ENCODE assay signal across 8 mouse cellular contexts in the genomic region with DNA sequence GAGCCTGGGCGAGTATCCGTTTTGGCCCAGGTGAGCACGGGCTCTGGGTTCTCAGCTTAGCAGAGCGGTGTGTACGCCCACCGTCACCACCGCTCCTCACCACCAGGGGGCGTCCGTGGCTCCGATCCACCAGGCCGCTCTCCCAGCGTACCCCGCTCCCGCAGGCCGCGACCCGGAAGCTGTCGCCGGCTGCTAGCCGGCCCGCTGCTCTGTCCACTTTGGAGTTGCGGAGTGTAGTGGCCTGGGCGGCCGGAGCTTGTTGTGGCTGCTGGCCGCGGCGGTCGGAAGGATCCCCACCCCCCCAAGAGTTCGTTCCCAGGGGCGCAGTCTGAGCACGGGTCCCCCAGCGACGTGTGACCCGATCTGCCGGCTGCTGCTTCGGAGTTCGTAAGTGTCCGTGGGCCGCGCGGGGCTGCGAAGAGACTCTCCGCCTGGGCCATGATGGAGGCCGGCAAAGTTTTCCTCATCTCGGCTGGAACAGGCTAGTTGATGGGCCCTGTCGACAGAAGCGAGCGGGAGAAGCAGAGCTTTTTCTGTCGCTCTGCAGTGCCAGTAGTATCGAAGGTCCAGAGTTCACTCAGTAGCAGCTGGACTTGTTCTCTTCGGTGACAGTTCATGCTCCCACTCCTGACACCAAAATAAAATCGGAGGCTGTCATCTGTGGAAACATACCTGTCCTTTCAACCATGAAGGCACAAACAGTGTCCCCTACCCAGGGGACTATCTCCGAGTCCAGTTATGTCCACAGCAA. TPM values are rescaled to one million over a fixed set of nuclear protein-coding genes. Genes with fewer than 3 reads are reported as not detected.
DNase-seq lines count a peak whose midpoint lies in the region; ATAC-seq lines count a peak whose summit lies in the region.

A gene (plus strand): TSS at position 227 of the 751 bp plus-strand sequence.

- no peaks in the 10 kb centered on the region for H3K9me3 ChIP-seq in heart, embryonic 14.5 days (ENCODE audit: control insufficient read depth, low read length)
- no peaks in the 10 kb centered on the region for H3K9me3 ChIP-seq in liver, embryonic 13.5 days (replicated peaks)
- H3K9me3 ChIP-seq in stomach, embryonic 16.5 days (replicated peaks; ENCODE audit: control insufficient read depth, low read length) = no peaks in the 10 kb centered on the region

- H3K27me3 ChIP-seq in heart, embryonic 14.5 days (ENCODE audit: control insufficient read depth, insufficient read depth, low read length) = no peaks in the 10 kb centered on the region
- H3K27me3 ChIP-seq in liver, embryonic 13.5 days = 0 out of 2 replicates have a peak, but pooled peaks cover 3% of the 10 kb centered on the region
- H3K27me3 ChIP-seq in stomach, embryonic 16.5 days (ENCODE audit: control insufficient read depth, insufficient read depth, low read length) = no peaks in the 10 kb centered on the region

- peak; percentile 87 for ATAC-seq in heart, embryonic 14.5 days (ENCODE audit: insufficient number of reproducible peaks, insufficient read depth, low FRiP score, low read depth)
- ATAC-seq in liver, embryonic 13.5 days (ENCODE audit: low read depth) = peak; percentile 97
- peak; percentile 94 for ATAC-seq in stomach, embryonic 16.5 days (ENCODE audit: insufficient read depth, low FRiP score)

- H3K27ac ChIP-seq in brown adipose tissue, adult 24 weeks (replicated peaks; ENCODE audit: low read depth, low read length) = no peak within 1 kb of the TSS
- 0 out of 4 replicates have a peak within 1 kb of the TSS, but pooled peaks of 1 of the 2 experiments have one; percentile 37 for H3K27ac ChIP-seq in heart, embryonic 14.5 days (replicated peaks in 1 of 2; ENCODE audit: control insufficient read depth in 1 of 2, insufficient read depth in 1 of 2, low read depth in 2 of 2, low read length in 2 of 2)
- peak within 1 kb of the TSS; percentile 64 for H3K27ac ChIP-seq in liver, embryonic 13.5 days
- peak within 1 kb of the TSS; percentile 30 for H3K27ac ChIP-seq in stomach, embryonic 16.5 days (ENCODE audit: low read length)

- H3K9ac ChIP-seq in heart, embryonic 14.5 days (ENCODE audit: low read length) = peak within 1 kb of the TSS; percentile 95
- H3K9ac ChIP-seq in liver, embryonic 13.5 days = peak within 1 kb of the TSS; percentile 86
- H3K9ac ChIP-seq in stomach, embryonic 16.5 days (ENCODE audit: low read length) = peak within 1 kb of the TSS; percentile 93

- H3K4me2 ChIP-seq in heart, embryonic 14.5 days (ENCODE audit: low read length) = peak within 1 kb of the TSS; percentile 92
- peak within 1 kb of the TSS; percentile 80 for H3K4me2 ChIP-seq in liver, embryonic 13.5 days
- peak within 1 kb of the TSS; percentile 92 for H3K4me2 ChIP-seq in stomach, embryonic 16.5 days (ENCODE audit: low read depth, low read length)

- peak; percentile 95 for DNase-seq in CD4-positive, CD25-positive, alpha-beta regulatory T cell, adult 2 months (ENCODE audit: low read depth, low spot score)
- peak; percentile 56 for DNase-seq in fibroblast of lung, adult 2 months (ENCODE audit: low read depth)
- peak; percentile 95 for DNase-seq in kidney, postnatal 14 days
- DNase-seq in liver, embryonic 13.5 days = peak; percentile 82
- peak; percentile 94 for DNase-seq in neural tube, embryonic 10.5 days (ENCODE audit: extremely low spot score, low spot score)

- peak within 1 kb of the TSS; percentile 91 for H3K4me3 ChIP-seq in brown adipose tissue, adult 24 weeks (ENCODE audit: insufficient read depth, low read depth, low read length)
- H3K4me3 ChIP-seq in heart, embryonic 14.5 days (ENCODE audit: control insufficient read depth in 1 of 2, insufficient read depth in 1 of 2, low read depth in 1 of 2, low read length in 2 of 2) = peak within 1 kb of the TSS; percentile 64 to 91
- peak within 1 kb of the TSS; percentile 79 for H3K4me3 ChIP-seq in liver, embryonic 13.5 days (replicated peaks)
- peak within 1 kb of the TSS; percentile 83 for H3K4me3 ChIP-seq in stomach, embryonic 16.5 days (replicated peaks; ENCODE audit: low read length)

- peaks cover 11% of the 10 kb centered on the region for H3K4me1 ChIP-seq in brown adipose tissue, adult 24 weeks (ENCODE audit: control insufficient read depth, insufficient read depth, insufficient read length, low read length)
- peaks cover 9 to 25% of the 10 kb centered on the region in 2 experiments for H3K4me1 ChIP-seq in heart, embryonic 14.5 days (ENCODE audit: control insufficient read depth in 2 of 2, insufficient read depth in 2 of 2, low read length in 2 of 2)
- H3K4me1 ChIP-seq in liver, embryonic 13.5 days (replicated peaks) = peaks cover 20% of the 10 kb centered on the region
- peaks cover 25% of the 10 kb centered on the region; the same call in 1 of the 2 replicates for H3K4me1 ChIP-seq in stomach, embryonic 16.5 days (ENCODE audit: control insufficient read depth, insufficient read depth, low read length)

- WGBS in heart, embryonic 14.5 days = 2% methylated on average over 53 of the region's 53 CpGs
- 3% methylated on average over 53 of the region's 53 CpGs for WGBS in liver, embryonic 13.5 days (ENCODE audit: insufficient replicate concordance)
- 2% methylated on average over 53 of the region's 53 CpGs for WGBS in stomach, embryonic 16.5 days

- H3K36me3 ChIP-seq in heart, embryonic 14.5 days (ENCODE audit: control insufficient read depth, insufficient read depth, low read length) = peaks cover 13% of the 10 kb centered on the region
- peaks cover 5% of the 10 kb centered on the region for H3K36me3 ChIP-seq in liver, embryonic 13.5 days
- H3K36me3 ChIP-seq in stomach, embryonic 16.5 days (ENCODE audit: control insufficient read depth, insufficient read depth, low read length) = no peaks in the 10 kb centered on the region

RNA-seq across cellular contexts. Expression of the gene that starts here (rescaled TPM):
- 8.7 and 10.6 TPM in 2 replicates for polyA plus RNA-seq in brown adipose tissue, adult 24 weeks (2012; ENCODE audit: insufficient read depth, insufficient read length, missing spikeins)
- polyA plus RNA-seq in heart, embryonic 14.5 days (2014; fragmentation: Nextera tagmentation; extraction: Ambion mirVana) = 17.0 and 19.3 TPM in 2 replicates
- 5.1 and 6.8 TPM in 2 replicates for polyA plus RNA-seq in liver, embryonic 13.5 days (2015; fragmentation: Nextera tagmentation; extraction: Ambion mirVana)
- 17.5 and 19.2 TPM in 2 replicates for polyA plus RNA-seq in stomach, embryonic 16.5 days (2015; fragmentation: Nextera tagmentation; extraction: Ambion mirVana)
